Mouse (Mus musculus): ENCODE results near the gene Kl. TPM values are rescaled to one million over a fixed set of nuclear protein-coding genes. Genes with fewer than 3 reads are reported as not detected.

Gene Kl
- total and polyA plus RNA-seq, 3 experiments, result not detected

DNA sequence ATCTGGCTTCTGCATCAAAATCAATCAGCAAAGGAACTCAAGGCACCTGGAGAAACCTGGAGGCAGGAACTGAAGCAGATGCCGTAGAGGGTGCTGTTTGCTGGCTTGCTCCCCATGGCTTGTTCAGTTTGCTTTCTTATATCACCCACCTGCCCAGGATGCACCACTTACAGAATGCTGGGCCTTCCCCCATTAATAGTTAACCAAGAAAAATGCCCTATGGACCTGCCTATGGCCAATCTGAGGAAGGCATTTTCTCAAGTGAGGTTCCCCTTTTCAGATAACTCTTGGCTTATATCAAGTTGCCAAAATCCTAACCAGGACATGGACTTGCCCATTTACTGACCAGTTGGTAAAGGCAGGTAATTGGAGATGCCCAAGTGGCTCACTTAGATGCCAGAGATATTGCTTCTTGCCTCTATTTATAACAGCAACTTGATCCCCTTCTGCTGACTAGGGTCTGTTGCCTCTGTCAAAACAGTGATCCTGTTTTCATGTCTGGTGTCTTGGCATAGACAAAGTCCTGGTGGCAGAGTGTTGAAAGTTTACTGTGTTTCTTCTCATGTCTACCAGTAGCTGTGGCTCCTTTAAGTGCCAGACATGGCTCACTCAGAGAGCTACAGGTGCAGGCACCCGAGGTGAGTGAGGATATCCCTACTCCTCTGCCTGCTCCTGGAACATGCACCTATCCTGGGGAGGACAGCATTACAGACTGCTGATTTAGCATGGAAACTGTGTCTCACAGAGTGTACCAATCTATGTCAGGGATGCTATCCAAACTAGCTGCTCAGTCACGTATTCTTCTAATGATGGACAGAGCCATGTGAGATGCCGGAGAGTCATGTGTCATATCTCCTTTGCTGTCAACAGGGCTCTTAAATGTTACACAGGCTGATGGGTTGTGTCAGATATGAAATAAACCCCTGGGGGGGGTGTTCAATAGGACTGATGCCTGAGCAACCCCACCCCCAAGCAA is 37.0 kb upstream of the Kl start:
- TF ChIP-seq CHD1 (IDR thresholded peaks at IDR 0.05; ENCODE audit: low read depth, low read length) (no peak), JUN (IDR thresholded peaks at IDR 0.05; ENCODE audit: insufficient read depth, low read depth, low read length) (no peak), CHD2 (IDR thresholded peaks at IDR 0.05; ENCODE audit: low read length) (no peak), RAD21 (IDR thresholded peaks at IDR 0.05; ENCODE audit: low read depth, low read length) (no peak), UBTF (IDR thresholded peaks at IDR 0.05; ENCODE audit: low read depth, low read length) (no peak), USF1 (IDR thresholded peaks at IDR 0.05; ENCODE audit: low read depth, low read length) (no peak), HCFC1 (IDR thresholded peaks at IDR 0.05; ENCODE audit: low read depth, low read length) (no peak), PAX5 (IDR thresholded peaks at IDR 0.05; ENCODE audit: low read length) (no peak), MYC (IDR thresholded peaks at IDR 0.05; ENCODE audit: low read depth, low read length) (no peak), RCOR1 (conservative IDR thresholded peaks at IDR 0.05; ENCODE audit: low read depth, low read length) (no peak), NELFE (IDR thresholded peaks at IDR 0.05; ENCODE audit: low read depth, low read length) (no peak)
- DNase-seq (ENCODE audit: extremely low read depth), result no peak
- Histone ChIP-seq H3K4me2 (ENCODE audit: insufficient read depth, low read depth, poor library complexity, severe bottlenecking) (no peak overlapping the region), H3K79me2 (replicated peaks; ENCODE audit: control insufficient read depth, extremely low read depth, insufficient read depth, poor library complexity, severe bottlenecking) (no peaks in the 10 kb centered on the region), H3K27me3 (replicated peaks) (no peaks in the 10 kb centered on the region), H3K36me3 (replicated peaks in 1 of 2; ENCODE audit: control insufficient read depth in 1 of 2, insufficient read depth in 1 of 2, low read length in 1 of 2) (no peaks in the 10 kb centered on the region), H3K27ac (ENCODE audit: insufficient read depth, low read depth) (no peak overlapping the region), H3K4me3 (replicated peaks in 1 of 3; ENCODE audit: low read depth in 2 of 3, low read length in 2 of 3, poor library complexity in 1 of 3) (no peak overlapping the region), H3K9ac (ENCODE audit: insufficient read depth, low read depth) (no peak overlapping the region), H3K9me3 (replicated peaks; ENCODE audit: low read length) (no peaks in the 10 kb centered on the region), H3K4me1 (ENCODE audit: control insufficient read depth in 1 of 2, insufficient read depth in 2 of 2) (peaks cover 0 to 3% of the 10 kb centered on the region in 2 experiments; a peak in 2 of 4 replicates)
- dilution Hi-C loops (cut with MboI; ENCODE audit: extremely low pct_ligation_motif_present, extremely low pct_unique_long_range_greater_than_20kb, low sequenced_read_pairs) (no loop called here), in situ Hi-C loops (cut with MboI; ENCODE audit: low pct_ligation_motif_present, low pct_unique_long_range_greater_than_20kb, low sequenced_read_pairs) (no loop called here)

DNA sequence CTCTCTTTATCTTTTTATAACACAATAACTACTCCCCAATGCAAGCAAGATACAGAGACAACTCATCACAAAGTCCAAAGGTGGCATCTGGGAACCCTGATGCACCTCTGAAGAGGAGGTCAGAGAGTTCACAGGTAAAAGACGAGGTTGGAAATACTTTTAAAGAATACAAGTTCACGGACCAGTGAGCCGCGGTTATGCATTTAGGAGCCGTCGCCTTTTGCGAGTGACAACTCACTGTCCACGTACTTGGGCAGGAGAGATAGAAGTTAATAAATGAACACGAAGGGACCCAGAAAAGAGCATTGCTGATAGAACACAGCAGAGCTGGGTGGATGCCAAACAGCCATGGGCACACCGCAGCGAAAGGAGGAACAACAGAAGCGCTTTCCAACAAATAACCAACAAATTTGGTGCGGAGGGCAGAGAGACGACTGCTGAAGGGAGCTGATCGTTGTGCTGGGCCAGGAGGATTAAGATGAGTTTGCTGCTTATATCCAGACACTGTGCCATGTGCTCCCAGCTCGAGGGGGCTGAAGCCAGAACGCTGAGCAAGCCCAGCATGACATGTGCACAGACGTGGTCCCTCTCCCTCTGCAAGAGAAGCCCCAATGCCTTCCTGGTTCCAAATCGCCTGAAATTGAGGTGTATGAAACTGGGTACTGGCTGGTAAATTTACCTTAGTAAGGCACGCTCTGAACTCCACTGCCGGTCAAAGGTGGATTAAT is 35.1 kb upstream of the Kl start:
- H3K4me1 ChIP-seq (ENCODE audit: control insufficient read depth in 1 of 2, insufficient read depth in 2 of 2), result peaks cover 0 to 3% of the 10 kb centered on the region in 2 experiments; a peak in 2 of 4 replicates
- H3K27me3 ChIP-seq (replicated peaks), result no peaks in the 10 kb centered on the region
- no peak overlapping the region for H3K4me3 ChIP-seq (replicated peaks in 1 of 3; ENCODE audit: low read depth in 2 of 3, low read length in 2 of 3, poor library complexity in 1 of 3)
- H3K79me2 ChIP-seq (replicated peaks; ENCODE audit: control insufficient read depth, extremely low read depth, insufficient read depth, poor library complexity, severe bottlenecking), result no peaks in the 10 kb centered on the region
- no peak for TF ChIP-seq NELFE (IDR thresholded peaks at IDR 0.05; ENCODE audit: low read depth, low read length)
- no peak for TF ChIP-seq MXI1 (IDR thresholded peaks at IDR 0.05; ENCODE audit: low read depth, low read length)
- TF ChIP-seq RAD21 (IDR thresholded peaks at IDR 0.05; ENCODE audit: low read depth, low read length), result no peak
- TF ChIP-seq ZC3H11A (IDR thresholded peaks at IDR 0.05; ENCODE audit: low read depth, low read length), result no peak
- no peak for TF ChIP-seq ELF1 (IDR thresholded peaks at IDR 0.05; ENCODE audit: low read depth, low read length)
- no peak for TF ChIP-seq MAFK (IDR thresholded peaks at IDR 0.05; ENCODE audit: insufficient replicate concordance, low read length)
- TF ChIP-seq NRF1 (IDR thresholded peaks at IDR 0.05; ENCODE audit: low read depth, low read length), result no peak
- no peak for TF ChIP-seq UBTF (IDR thresholded peaks at IDR 0.05; ENCODE audit: low read depth, low read length)
- TF ChIP-seq CHD2 (IDR thresholded peaks at IDR 0.05; ENCODE audit: low read length), result no peak
- TF ChIP-seq MAX (IDR thresholded peaks at IDR 0.05; ENCODE audit: low read length), result no peak
- TF ChIP-seq TCF12 (IDR thresholded peaks at IDR 0.05; ENCODE audit: low read depth, low read length), result no peak
- TF ChIP-seq JUND (conservative IDR thresholded peaks at IDR 0.05; ENCODE audit: low read depth, low read length), result no peak
- TF ChIP-seq PAX5 (IDR thresholded peaks at IDR 0.05; ENCODE audit: low read length), result no peak
- in situ Hi-C loops (cut with MboI; ENCODE audit: low pct_ligation_motif_present, low pct_unique_long_range_greater_than_20kb, low sequenced_read_pairs), result no loop called here
- H3K9me3 ChIP-seq (replicated peaks; ENCODE audit: low read length), result no peaks in the 10 kb centered on the region
- no peak overlapping the region for H3K9ac ChIP-seq (ENCODE audit: insufficient read depth, low read depth)
- DNase-seq (ENCODE audit: extremely low read depth), result no peak
- no peak overlapping the region for H3K27ac ChIP-seq (ENCODE audit: insufficient read depth, low read depth)
- dilution Hi-C loops (cut with MboI; ENCODE audit: extremely low pct_ligation_motif_present, extremely low pct_unique_long_range_greater_than_20kb, low sequenced_read_pairs), result no loop called here
- H3K4me2 ChIP-seq (ENCODE audit: insufficient read depth, low read depth, poor library complexity, severe bottlenecking), result no peak overlapping the region
- H3K36me3 ChIP-seq (replicated peaks in 1 of 2; ENCODE audit: control insufficient read depth in 1 of 2, insufficient read depth in 1 of 2, low read length in 1 of 2), result no peaks in the 10 kb centered on the region
